Mouse (Mus musculus): ENCODE results near the gene Atg101. TPM values are rescaled to one million over a fixed set of nuclear protein-coding genes. Genes with fewer than 3 reads are reported as not detected.

Gene Atg101
- total and polyA plus RNA-seq, 3 experiments, result 75.2 to 75.5 TPM; not detected in 1

GRCm38 (mm10) chr15:101240799-101241204 is 43.3 kb upstream of the Atg101 start:
- H3K27me3 ChIP-seq (ENCODE audit: control insufficient read depth in 1 of 2, insufficient read depth in 2 of 2, low read length in 2 of 2), result no peaks in the 10 kb centered on the region
- no peak overlapping the region for H3K27ac ChIP-seq (ENCODE audit: control insufficient read depth, low read depth, low read length)
- 0 out of 2 replicates have a peak, but pooled peaks have one; percentile 2 for TF ChIP-seq GATA1 (IDR thresholded peaks at IDR 0.05; ENCODE audit: low read depth, low read length)
- peak; percentile 98 for TF ChIP-seq SIN3A (IDR thresholded peaks at IDR 0.05; ENCODE audit: low read length)
- TF ChIP-seq RCOR1 (IDR thresholded peaks at IDR 0.05; ENCODE audit: low read depth, low read length), result 0 out of 2 replicates have a peak, but pooled peaks have one; percentile 38
- TF ChIP-seq SMC3 (IDR thresholded peaks at IDR 0.05; ENCODE audit: low read depth, low read length), result peak; percentile 93
- peak; percentile 88 for TF ChIP-seq ZC3H11A (IDR thresholded peaks at IDR 0.05; ENCODE audit: low read depth, low read length)
- peak; percentile 44; the same call in 1 of the 2 replicates for TF ChIP-seq MAX (IDR thresholded peaks at IDR 0.05; ENCODE audit: low read length)
- TF ChIP-seq USF2 (IDR thresholded peaks at IDR 0.05; ENCODE audit: borderline replicate concordance in 1 of 2, insufficient read depth in 1 of 2, low read depth in 1 of 2, low read length in 2 of 2), result no peak
- no peak for TF ChIP-seq ZMIZ1 (IDR thresholded peaks at IDR 0.05; ENCODE audit: low read depth, low read length)
- TF ChIP-seq EP300 (IDR thresholded peaks at IDR 0.05; ENCODE audit: low read depth in 1 of 2, low read length in 2 of 2), result no peak
- TF ChIP-seq CHD2 (IDR thresholded peaks at IDR 0.05; ENCODE audit: low read length), result no peak
- TF ChIP-seq ZKSCAN1 (IDR thresholded peaks at IDR 0.05; ENCODE audit: low read depth, low read length), result no peak
- no peak for TF ChIP-seq UBTF (IDR thresholded peaks at IDR 0.05; ENCODE audit: borderline replicate concordance, insufficient read depth, low read depth, low read length)
- TF ChIP-seq MXI1 (IDR thresholded peaks at IDR 0.05; ENCODE audit: low read depth, low read length), result peak; percentile 90
- peak; percentile 89 for TF ChIP-seq ETS1 (IDR thresholded peaks at IDR 0.05; ENCODE audit: low read depth, low read length)
- TF ChIP-seq MAZ (IDR thresholded peaks at IDR 0.05; ENCODE audit: low read depth, low read length), result peak; percentile 72; the same call in 1 of the 2 replicates
- TF ChIP-seq HCFC1 (IDR thresholded peaks at IDR 0.05; ENCODE audit: low read depth, low read length), result peak; percentile 53; the same call in 1 of the 2 replicates
- no peak for TF ChIP-seq KAT2A (conservative IDR thresholded peaks at IDR 0.05; ENCODE audit: low read depth, low read length)
- no peak; the same call in 1 of the 2 replicates for TF ChIP-seq JUND (IDR thresholded peaks at IDR 0.05; ENCODE audit: low read depth, low read length)
- TF ChIP-seq ELF1 (IDR thresholded peaks at IDR 0.05; ENCODE audit: low read depth, low read length), result 0 out of 2 replicates have a peak, but pooled peaks have one; percentile 30
- TF ChIP-seq RAD21 (IDR thresholded peaks at IDR 0.05; ENCODE audit: low read depth, low read length), result peak; percentile 98
- peak; percentile 96 to 100 (median 99) for TF ChIP-seq CTCF (IDR thresholded peaks at IDR 0.05 in 2 of 3, conservative IDR thresholded peaks at IDR 0.05 in 1 of 3; ENCODE audit: control insufficient read depth in 1 of 3, insufficient read depth in 1 of 3, low read depth in 2 of 3, low read length in 3 of 3, poor library complexity in 1 of 3, severe bottlenecking in 1 of 3)
- 0 out of 2 replicates have a peak, but pooled peaks have one; percentile 41 for TF ChIP-seq TBP (IDR thresholded peaks at IDR 0.05; ENCODE audit: low read depth, low read length)
- TF ChIP-seq GABPA (IDR thresholded peaks at IDR 0.05; ENCODE audit: low read depth, low read length), result no peak
- TF ChIP-seq MAFK (IDR thresholded peaks at IDR 0.05; ENCODE audit: borderline replicate concordance, low read depth, low read length), result no peak
- TF ChIP-seq TCF12 (IDR thresholded peaks at IDR 0.05; ENCODE audit: low read depth, low read length), result 0 out of 2 replicates have a peak, but pooled peaks have one; percentile 33
- no peak for TF ChIP-seq TAL1 (IDR thresholded peaks at IDR 0.05; ENCODE audit: low read length)
- no peak for TF ChIP-seq E2F4 (IDR thresholded peaks at IDR 0.05; ENCODE audit: borderline replicate concordance, low read depth, low read length)
- TF ChIP-seq BHLHE40 (IDR thresholded peaks at IDR 0.05; ENCODE audit: borderline replicate concordance, low read depth, low read length), result no peak
- no peaks in the 10 kb centered on the region for H3K79me2 ChIP-seq (ENCODE audit: control insufficient read depth, insufficient read depth, low read length, poor library complexity)
- no peaks in the 10 kb centered on the region for H3K9me3 ChIP-seq (replicated peaks; ENCODE audit: insufficient read depth, low read length)
- H3K36me3 ChIP-seq (ENCODE audit: control insufficient read depth in 1 of 2, insufficient read depth in 2 of 2, low read length in 2 of 2), result peaks cover 0 to 4% of the 10 kb centered on the region in 2 experiments; a peak in 2 of 4 replicates
- DNase-seq (ENCODE audit: low read depth, low spot score), result peak; percentile 95
- peaks cover 0 to 11% of the 10 kb centered on the region in 2 experiments; a peak in 2 of 4 replicates for H3K4me1 ChIP-seq (ENCODE audit: control insufficient read depth in 1 of 2, insufficient read depth in 2 of 2, low read length in 2 of 2)
- peak overlapping the region; percentile 21 to 51 for H3K4me3 ChIP-seq (ENCODE audit: control insufficient read depth in 1 of 2, insufficient read depth in 1 of 2, low read depth in 2 of 2, low read length in 2 of 2)
- peak overlapping the region; percentile 18 for H3K9ac ChIP-seq (ENCODE audit: control insufficient read depth, low read depth, low read length, poor library complexity, severe bottlenecking)

Data from MEL (cell line).